In genomic region chr1:137477239-137477638, GRCm38 (mm10) we compare ENCODE assay signal across 33 mouse cellular contexts.
"Had no signal": no experiment of that assay in that cellular context is flagged by ENCODE, and none has a peak within 500 bp of the region (broad histone marks: within the 10 kb centered on the region; RNA-seq: fewer than 3 reads in every experiment).

No protein-coding gene starts in this region.

- H3K27me3 ChIP-seq: limb, embryonic 12.5 days; limb, embryonic 13.5 days; limb, embryonic 15.5 days; liver, embryonic 12.5 days; liver, embryonic 13.5 days; liver, embryonic 15.5 days; lung, embryonic 15.5 days; megakaryocyte, embryonic 14.5 days; midbrain, embryonic 12.5 days; midbrain, embryonic 13.5 days; midbrain, embryonic 15.5 days; neural tube, embryonic 12.5 days; neural tube, embryonic 13.5 days had no signal

- ATAC-seq: liver, embryonic 12.5 days; liver, postnatal 0 days; lung, postnatal 0 days; midbrain, embryonic 13.5 days; midbrain, embryonic 15.5 days; midbrain, embryonic 16.5 days had no signal

- H3K4me1 ChIP-seq: limb, embryonic 12.5 days; liver, embryonic 12.5 days; liver, embryonic 13.5 days; liver, embryonic 15.5 days; lung, embryonic 15.5 days; megakaryocyte, embryonic 14.5 days; midbrain, embryonic 10.5 days; midbrain, embryonic 12.5 days; midbrain, embryonic 13.5 days; midbrain, embryonic 15.5 days; neural tube, embryonic 12.5 days; neural tube, embryonic 13.5 days had no signal

- H3K4me2 ChIP-seq: limb, embryonic 12.5 days; limb, embryonic 13.5 days; limb, embryonic 15.5 days; liver, embryonic 11.5 days; liver, embryonic 12.5 days; liver, embryonic 13.5 days; liver, embryonic 15.5 days; lung, embryonic 14.5 days; lung, embryonic 15.5 days; midbrain, embryonic 11.5 days; midbrain, embryonic 12.5 days; midbrain, embryonic 13.5 days; midbrain, embryonic 15.5 days; neural tube, embryonic 12.5 days; neural tube, embryonic 13.5 days had no signal

- DNase-seq: left cerebral cortex, postnatal 4 days; liver; liver, embryonic 13.5 days; liver, postnatal 0 days; lung, adult 18-20 months; lung, adult 2 months; lung, embryonic 14.5 days; lung, postnatal 10 days; lung, postnatal 14 days; lung, postnatal 36 days; lung, postnatal 4 days; midbrain, embryonic 14.5 days had no signal

- H3K27ac ChIP-seq: limb, embryonic 10.5 days; limb, embryonic 12.5 days; limb, embryonic 13.5 days; limb, embryonic 15.5 days; liver, embryonic 12.5 days; liver, embryonic 13.5 days; liver, embryonic 14.5 days; liver, embryonic 15.5 days; lung, embryonic 15.5 days; macrophage; midbrain, embryonic 10.5 days; midbrain, embryonic 12.5 days; midbrain, embryonic 13.5 days; midbrain, embryonic 15.5 days; neural tube, embryonic 12.5 days; neural tube, embryonic 13.5 days had no signal

- H3K9me3 ChIP-seq: limb, embryonic 10.5 days; limb, embryonic 12.5 days; limb, embryonic 13.5 days; limb, embryonic 15.5 days; liver, embryonic 12.5 days; liver, embryonic 13.5 days; liver, embryonic 15.5 days; lung, embryonic 15.5 days; megakaryocyte, embryonic 14.5 days; midbrain, embryonic 10.5 days; midbrain, embryonic 12.5 days; midbrain, embryonic 13.5 days; midbrain, embryonic 15.5 days; neural tube, embryonic 12.5 days; neural tube, embryonic 13.5 days had no signal

- H3K9ac ChIP-seq: limb, embryonic 12.5 days; limb, embryonic 13.5 days; limb, embryonic 15.5 days; liver, embryonic 12.5 days; liver, embryonic 13.5 days; liver, embryonic 14.5 days; liver, embryonic 15.5 days; liver, postnatal 0 days; lung, embryonic 14.5 days; lung, embryonic 15.5 days; midbrain, embryonic 12.5 days; midbrain, embryonic 13.5 days; midbrain, embryonic 15.5 days; neural tube, embryonic 12.5 days; neural tube, embryonic 13.5 days had no signal

- H3K4me3 ChIP-seq: limb, embryonic 10.5 days; limb, embryonic 12.5 days; limb, embryonic 13.5 days; limb, embryonic 15.5 days; liver, embryonic 12.5 days; liver, embryonic 13.5 days; liver, embryonic 15.5 days; lung, embryonic 15.5 days; megakaryocyte, embryonic 14.5 days; midbrain, embryonic 10.5 days; midbrain, embryonic 12.5 days; midbrain, embryonic 13.5 days; midbrain, embryonic 15.5 days; myocyte; neural tube, embryonic 12.5 days; neural tube, embryonic 13.5 days had no signal

- H3K36me3 ChIP-seq: limb, embryonic 10.5 days; limb, embryonic 12.5 days; limb, embryonic 13.5 days; limb, embryonic 15.5 days; liver, embryonic 12.5 days; liver, embryonic 13.5 days; liver, embryonic 15.5 days; lung, embryonic 15.5 days; midbrain, embryonic 10.5 days; midbrain, embryonic 12.5 days; midbrain, embryonic 13.5 days; midbrain, embryonic 15.5 days; neural tube, embryonic 12.5 days; neural tube, embryonic 13.5 days had no signal
